Mouse (Mus musculus) G1E (cell line): Measurements from ENCODE around the gene Senp7.

Source experiments
- CTCF ChIP-seq: IDR thresholded peaks from 2 replicates; pipeline ENCODE4 v1.5.1; 2012; ENCODE audit warnings: low read depth, low read length, inconsistent platforms, mixed read lengths
- GATA1 ChIP-seq: IDR thresholded peaks from 2 replicates; pipeline ENCODE4 v1.6.1; 2012; ENCODE audit warnings: borderline replicate concordance, low read length, inconsistent platforms, mixed read lengths

DNA sequence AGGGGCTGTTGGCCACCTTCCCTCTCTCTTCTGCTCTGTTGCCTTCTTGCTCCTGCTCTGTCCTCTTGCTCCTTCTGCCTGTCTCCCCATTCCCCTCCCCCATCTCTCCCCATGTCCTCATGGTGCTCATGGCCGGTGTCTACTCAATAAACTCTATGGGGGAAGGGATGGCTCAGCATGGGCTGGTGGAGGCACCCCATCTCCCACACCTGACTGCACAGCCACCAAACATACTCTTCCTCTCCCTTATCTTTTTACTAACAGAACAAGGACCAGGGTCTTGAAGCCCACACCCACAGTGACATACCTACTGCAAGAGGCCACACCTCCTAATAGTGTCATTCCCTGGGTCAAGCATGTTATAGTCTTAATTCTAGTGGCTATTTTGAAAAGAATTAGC, 26.0 kb downstream of the Senp7 start:
- TF ChIP-seq CTCF: no peak
- no peak for TF ChIP-seq GATA1
